In the genomic region with DNA sequence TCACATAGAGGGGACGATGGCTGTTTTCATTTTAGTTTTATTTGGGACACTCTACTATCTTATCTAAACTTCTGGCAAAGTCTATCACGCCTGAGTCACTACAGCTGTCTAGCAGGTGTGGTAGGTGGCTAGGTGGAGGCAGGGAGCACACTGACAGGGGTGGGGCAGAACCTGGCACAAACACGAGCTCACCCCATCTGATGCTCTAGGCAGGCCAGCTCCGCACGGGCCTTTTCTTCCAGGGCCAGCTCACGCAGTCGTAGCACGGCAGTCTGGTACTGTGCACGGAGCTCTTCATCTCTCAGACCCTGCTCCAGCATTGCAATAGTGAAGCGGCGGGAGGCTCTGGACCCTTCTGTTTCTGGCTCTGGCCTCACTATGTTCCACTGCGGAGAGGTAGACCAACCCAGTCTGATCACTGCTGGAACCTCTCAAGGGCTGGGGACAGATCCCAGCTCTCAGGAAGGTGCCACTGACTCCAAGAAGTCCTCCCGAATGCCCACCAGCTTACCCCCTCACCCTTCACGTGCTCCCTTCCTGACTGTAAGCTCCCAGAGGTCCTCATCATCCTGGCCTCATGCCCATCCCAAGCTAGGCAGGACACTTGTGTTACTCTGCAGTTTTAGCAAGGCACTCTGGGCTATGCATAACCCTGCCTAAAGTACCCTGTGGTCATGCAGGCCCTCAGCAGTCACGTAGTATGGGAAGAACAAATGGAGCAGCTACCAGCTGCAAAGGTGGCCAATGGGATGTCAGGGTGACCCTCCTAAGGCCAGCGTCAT, we compare ENCODE assay signal across 22 mouse cellular contexts. TPM values are rescaled to one million over a fixed set of nuclear protein-coding genes. Genes with fewer than 3 reads are reported as not detected.
"Had no signal": no experiment of that assay in that cellular context is flagged by ENCODE, and none has a peak within 500 bp of the region (broad histone marks: within the 10 kb centered on the region; RNA-seq: fewer than 3 reads in every experiment).

No protein-coding gene starts in this region.

- H3K9me3 ChIP-seq: limb, embryonic 13.5 days; liver, embryonic 13.5 days; midbrain, embryonic 13.5 days; neural tube, embryonic 13.5 days had no signal

- H3K36me3 ChIP-seq: limb, embryonic 13.5 days; liver, embryonic 13.5 days; midbrain, embryonic 13.5 days; neural tube, embryonic 13.5 days had no signal

- H3K27ac ChIP-seq: limb, embryonic 13.5 days; liver, embryonic 13.5 days; midbrain, embryonic 13.5 days; neural tube, embryonic 13.5 days had no signal

- H3K4me3 ChIP-seq: limb, embryonic 13.5 days; liver, embryonic 13.5 days; midbrain, embryonic 13.5 days; myocyte; neural tube, embryonic 13.5 days had no signal

- DNase-seq: kidney, adult 2 months; kidney, postnatal 14 days; kidney, postnatal 4 days; left cerebral cortex, postnatal 4 days; liver, embryonic 13.5 days; lung, adult 2 months; lung, postnatal 14 days; lung, postnatal 4 days; thymus, adult 2 months; thymus, postnatal 14 days; thymus, postnatal 4 days had no signal

- H3K9ac ChIP-seq: limb, embryonic 13.5 days; liver, embryonic 13.5 days; midbrain, embryonic 13.5 days; neural tube, embryonic 13.5 days had no signal

- H3K4me2 ChIP-seq: limb, embryonic 13.5 days; liver, embryonic 13.5 days; midbrain, embryonic 13.5 days; neural tube, embryonic 13.5 days had no signal

- H3K27me3 ChIP-seq: neural tube, embryonic 13.5 days had no signal

- H3K4me1 ChIP-seq: liver, embryonic 13.5 days; midbrain, embryonic 13.5 days; neural tube, embryonic 13.5 days had no signal

- ATAC-seq: midbrain, embryonic 13.5 days; midbrain, embryonic 16.5 days had no signal

RNA-seq across cellular contexts. Expression of a gene that starts 36.9 kb away (rescaled TPM):
- polyA plus RNA-seq: liver, adult 2 months had no signal

RNA-seq across cellular contexts. Expression of a gene that starts 49.4 kb away (rescaled TPM):
- polyA plus RNA-seq: intestine, embryonic 14.5 days; kidney, adult 2 months; kidney, embryonic 16.5 days; limb, embryonic 13.5 days; liver, adult 2 months; liver, embryonic 13.5 days; liver, embryonic 16.5 days; lung, adult 2 months; lung, embryonic 16.5 days; midbrain, embryonic 16.5 days; myocyte; stomach, embryonic 14.5 days had no signal
